Mouse (Mus musculus) midbrain, embryonic 11.5 days (tissue): Measurements from ENCODE around the gene Tulp3. TPM values are rescaled to one million over a fixed set of nuclear protein-coding genes. Genes with fewer than 3 reads are reported as not detected.

ENCODE experiments used
- ATAC-seq: fragments of 200-750 bp; cut with Nextera tagmentation; 2 replicates; pipeline ENCODE4 v1.8.0; 2017; ENCODE audit warnings: moderate TSS enrichment, moderate library complexity; ENCODE audit not compliant: low FRiP score
- DNase-seq: peaks from one replicate; pipeline ENCODE4 v3.0.0; 2015; ENCODE audit warnings: low spot score; ENCODE audit errors: missing footprints
- H3K27ac ChIP-seq: fragments of 300-500 bp; sonication (generic); 2 replicates; pipeline ENCODE4 v1.5.1; 2014; ENCODE audit warnings: low read depth, low read length
- H3K27me3 ChIP-seq: fragments of 300-500 bp; sonication (generic); 2 replicates; pipeline ENCODE4 v1.6.1; 2014; ENCODE audit warnings: mild to moderate bottlenecking, low read length, moderate library complexity, mixed read lengths; ENCODE audit not compliant: control insufficient read depth, insufficient read depth
- H3K36me3 ChIP-seq: fragments of 300-500 bp; sonication (generic); 2 replicates; pipeline ENCODE4 v1.6.1; 2014; ENCODE audit warnings: mild to moderate bottlenecking, low read length, moderate library complexity, mixed read lengths; ENCODE audit not compliant: control insufficient read depth, insufficient read depth
- H3K4me1 ChIP-seq: fragments of 300-500 bp; sonication (generic); 2 replicates; pipeline ENCODE4 v1.6.1; 2014; ENCODE audit warnings: low read length; ENCODE audit not compliant: control insufficient read depth, insufficient read depth
- H3K4me2 ChIP-seq: fragments of 300-500 bp; sonication (generic); 2 replicates; pipeline ENCODE4 v1.6.1; 2014; ENCODE audit warnings: mild to moderate bottlenecking, moderate library complexity
- H3K4me3 ChIP-seq: fragments of 300-500 bp; sonication (generic); 2 replicates; pipeline ENCODE4 v1.5.1; 2014; ENCODE audit warnings: low read depth, low read length
- H3K9ac ChIP-seq: fragments of 300-500 bp; sonication (generic); 2 replicates; pipeline ENCODE4 v1.6.1; 2014; ENCODE audit warnings: low read length
- H3K9me3 ChIP-seq: fragments of 300-500 bp; sonication (generic); 2 replicates; pipeline ENCODE4 v1.6.1; 2016; ENCODE audit warnings: low read length; ENCODE audit not compliant: control insufficient read depth
- WGBS: fragments of 180-500 bp; shearing (Covaris S2); extraction: QIAGEN DNeasy Blood & Tissue Kit; methylation state at CpG from one replicate; pipeline ENCODE4 v1.1.7; 2014; 5-methylcytosine and 5-hydroxymethylcytosine counted together
- polyA plus RNA-seq: library from polyadenylated mRNA; unstranded; fragments of >200 nt; fragmentation: Nextera tagmentation; extraction: Ambion mirVana; gene quantifications from 2 replicates; pipeline ENCODE4 v1.2.1, GENCODE M21; 2014

The Tulp3 gene
- polyA plus RNA-seq, 1 experiment from 2014 or later, result 15.5 TPM

GRCm38 (mm10) chr6:128276349-128276748 lies 79.3 kb downstream of the Tulp3 start:
- no peak overlapping the region for H3K4me3 ChIP-seq
- H3K9me3 ChIP-seq, result no peaks in the 10 kb centered on the region
- no peaks in the 10 kb centered on the region for H3K27me3 ChIP-seq
- ATAC-seq (no peak), DNase-seq (no peak)
- H3K27ac ChIP-seq, result no peak overlapping the region
- no peaks in the 10 kb centered on the region for H3K36me3 ChIP-seq
- no peak overlapping the region for H3K4me2 ChIP-seq
- no peaks in the 10 kb centered on the region for H3K4me1 ChIP-seq
- 91% methylated on average over 6 of the region's 6 CpGs for WGBS
- no peak overlapping the region for H3K9ac ChIP-seq

DNA sequence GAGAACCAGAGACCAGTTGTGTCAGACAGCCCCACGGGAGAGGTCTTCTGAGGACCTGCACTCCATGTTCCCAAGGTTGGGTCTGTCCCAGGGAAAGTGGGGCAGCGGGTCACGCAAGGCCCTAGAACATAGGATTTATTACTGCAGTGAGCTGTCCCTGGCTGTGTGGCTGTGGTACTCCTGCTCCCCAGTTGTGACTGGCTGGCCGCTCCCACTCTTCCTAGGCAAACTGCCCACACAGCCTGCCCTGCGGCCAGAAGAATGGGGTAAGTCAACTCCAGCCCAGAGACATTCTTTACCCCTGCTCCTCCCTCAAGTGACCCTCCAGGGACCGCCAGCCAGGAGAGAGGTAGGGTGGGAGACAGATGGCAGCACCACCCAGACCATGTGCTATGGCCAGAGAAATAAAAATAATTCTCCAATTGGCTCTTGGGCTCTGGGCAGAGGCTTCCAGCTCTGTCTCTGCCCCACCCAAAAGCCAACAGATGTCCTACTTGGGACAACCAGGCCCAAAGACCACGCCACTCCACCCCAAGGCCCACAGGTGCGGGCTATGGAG lies 80.1 kb downstream of the Tulp3 start:
- Histone ChIP-seq H3K27ac (no peak overlapping the region), H3K36me3 (no peaks in the 10 kb centered on the region), H3K9ac (no peak overlapping the region), H3K9me3 (no peaks in the 10 kb centered on the region), H3K27me3 (no peaks in the 10 kb centered on the region), H3K4me1 (no peaks in the 10 kb centered on the region), H3K4me3 (no peak overlapping the region), H3K4me2 (no peak overlapping the region)
- no peak for ATAC-seq
- WGBS, result 94% methylated on average over 8 of the region's 8 CpGs
- no peak for DNase-seq

GRCm38 (mm10) chr6:128273507-128273906 lies 82.1 kb downstream of the Tulp3 start:
- 79% methylated on average over 1 of the region's 1 CpGs for WGBS
- DNase-seq, result no peak
- no peak for ATAC-seq

DNA sequence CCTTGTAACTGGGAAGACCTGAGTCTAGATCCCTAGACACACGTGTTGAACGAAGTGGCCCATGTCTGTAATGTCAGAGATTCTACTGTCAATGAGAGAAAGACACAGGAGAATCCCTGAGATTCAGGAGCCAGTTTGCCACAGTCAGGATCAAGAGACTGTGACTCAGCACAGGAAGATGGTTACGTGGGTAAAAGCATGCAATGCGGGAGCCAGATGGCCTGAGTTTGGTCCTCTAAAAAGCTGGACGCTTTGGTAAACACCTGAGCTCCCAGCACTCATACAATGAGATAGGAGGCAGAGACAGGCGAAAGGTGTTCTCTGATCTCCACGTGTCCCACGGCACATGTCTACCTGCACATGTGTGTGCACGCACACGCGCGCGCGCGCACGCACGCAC lies 82.9 kb downstream of the Tulp3 start:
- DNase-seq (no peak), ATAC-seq (no peak)
- Histone ChIP-seq H3K9me3 (no peaks in the 10 kb centered on the region), H3K9ac (no peak overlapping the region), H3K36me3 (no peaks in the 10 kb centered on the region), H3K27me3 (no peaks in the 10 kb centered on the region), H3K4me3 (no peak overlapping the region), H3K4me1 (no peaks in the 10 kb centered on the region), H3K27ac (no peak overlapping the region), H3K4me2 (no peak overlapping the region)
- WGBS, result 96% methylated on average over 17 of the region's 17 CpGs

More at GRCm38 (mm10) chr6:128273507-128273906, 82.1 kb downstream of the Tulp3 start:
- Histone ChIP-seq H3K9ac (no peak overlapping the region), H3K9me3 (no peaks in the 10 kb centered on the region), H3K4me1 (no peaks in the 10 kb centered on the region), H3K36me3 (no peaks in the 10 kb centered on the region), H3K4me2 (no peak overlapping the region), H3K27ac (no peak overlapping the region), H3K4me3 (no peak overlapping the region), H3K27me3 (no peaks in the 10 kb centered on the region)

Other genes starting within 250 kb of the Tulp3 start
- 32.7 and 44.1 TPM in 2 replicates for gene Tspan9, start 212.3 kb downstream of the Tulp3 start, polyA plus RNA-seq
- 0.39 and 1.7 TPM in 2 replicates for gene Tead4, start 55.0 kb downstream of the Tulp3 start, polyA plus RNA-seq
- gene Rhno1, start 7.1 kb upstream of the Tulp3 start, polyA plus RNA-seq, result 176 and 178 TPM in 2 replicates
- 49.8 and 55.3 TPM in 2 replicates for gene Foxm1, start 7.1 kb upstream of the Tulp3 start, polyA plus RNA-seq
- gene Tex52, start 19.6 kb upstream of the Tulp3 start, polyA plus RNA-seq, result 0.25 and 0.44 TPM in 2 replicates
- not detected in 2 replicates for gene Gm44596, start 19.7 kb upstream of the Tulp3 start, polyA plus RNA-seq
- gene Nrip2, start 43.4 kb upstream of the Tulp3 start, polyA plus RNA-seq, result 2.2 and 2.7 TPM in 2 replicates
- gene Itfg2, start 69.1 kb upstream of the Tulp3 start, polyA plus RNA-seq, result 26.3 and 27.2 TPM in 2 replicates
- gene Fkbp4, start 82.8 kb upstream of the Tulp3 start, polyA plus RNA-seq, result 559 and 584 TPM in 2 replicates
- not detected in 2 replicates for gene Pzp, start 170.9 kb upstream of the Tulp3 start, polyA plus RNA-seq
- not detected in 2 replicates for gene A2ml1, start 225.8 kb upstream of the Tulp3 start, polyA plus RNA-seq